ENCODE assay signal across 8 mouse cellular contexts in the genomic region with DNA sequence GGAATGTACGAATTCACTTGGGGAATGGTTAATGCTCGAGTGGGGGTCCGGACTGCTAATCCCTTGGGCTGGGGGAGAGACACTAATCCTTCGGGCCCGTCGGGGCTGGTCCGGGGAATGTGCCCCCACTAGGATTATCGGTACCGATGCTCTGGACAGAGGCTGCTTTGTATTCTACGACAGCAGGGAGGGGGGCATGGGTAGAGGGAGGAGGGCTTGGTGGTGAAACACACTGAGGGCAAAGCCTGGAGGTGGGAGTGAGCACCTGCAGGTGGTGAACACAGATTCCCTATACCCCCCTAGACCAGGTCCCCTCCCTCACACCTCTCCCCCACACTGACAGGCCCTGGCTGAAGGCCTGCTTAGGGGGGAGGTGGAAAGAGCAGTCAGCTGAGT. TPM values are rescaled to one million over a fixed set of nuclear protein-coding genes. Genes with fewer than 3 reads are reported as not detected.
DNase-seq lines count a peak whose midpoint lies in the region; ATAC-seq and TF ChIP-seq lines count a peak whose summit lies in the region.

No protein-coding gene starts in this region.

- peaks cover 67% of the 10 kb centered on the region for H3K4me1 ChIP-seq in embryonic facial prominence, embryonic 10.5 days
- peaks cover 27% of the 10 kb centered on the region for H3K4me1 ChIP-seq in intestine, embryonic 16.5 days (ENCODE audit: control insufficient read depth, insufficient read depth, low read length)
- peaks cover 60% of the 10 kb centered on the region for H3K4me1 ChIP-seq in midbrain, embryonic 15.5 days

- under 1% methylated on average over 10 of the region's 10 CpGs for WGBS in embryonic facial prominence, embryonic 10.5 days
- 2% methylated on average over 10 of the region's 10 CpGs for WGBS in intestine, embryonic 16.5 days
- WGBS in midbrain, embryonic 15.5 days: 1% methylated on average over 10 of the region's 10 CpGs

- peak overlapping the region; percentile 95 for H3K4me3 ChIP-seq in layer of hippocampus, adult 2 months
- H3K4me3 ChIP-seq in embryonic facial prominence, embryonic 10.5 days: peak overlapping the region; percentile 80
- peak overlapping the region; percentile 76 for H3K4me3 ChIP-seq in intestine, embryonic 16.5 days (ENCODE audit: low read length)
- peak overlapping the region; percentile 64 for H3K4me3 ChIP-seq in midbrain, embryonic 15.5 days

- no peak overlapping the region for H3K27ac ChIP-seq in layer of hippocampus, adult 2 months
- peak overlapping the region; percentile 90 for H3K27ac ChIP-seq in embryonic facial prominence, embryonic 10.5 days (replicated peaks)
- peak overlapping the region; percentile 98 for H3K27ac ChIP-seq in intestine, embryonic 16.5 days (ENCODE audit: low read length)
- H3K27ac ChIP-seq in midbrain, embryonic 15.5 days: no peak overlapping the region

- no peak for ATAC-seq in intestine, embryonic 16.5 days
- no peak for ATAC-seq in midbrain, embryonic 15.5 days (replicated peaks)

- no peaks in the 10 kb centered on the region for H3K9me3 ChIP-seq in embryonic facial prominence, embryonic 10.5 days
- H3K9me3 ChIP-seq in intestine, embryonic 16.5 days (ENCODE audit: control insufficient read depth, low read length): no peaks in the 10 kb centered on the region
- H3K9me3 ChIP-seq in midbrain, embryonic 15.5 days: no peaks in the 10 kb centered on the region

- H3K4me2 ChIP-seq in intestine, embryonic 16.5 days (ENCODE audit: low read depth, low read length): peak overlapping the region; percentile 86
- peak overlapping the region; percentile 91 for H3K4me2 ChIP-seq in midbrain, embryonic 15.5 days

- peaks cover 27% of the 10 kb centered on the region for H3K36me3 ChIP-seq in embryonic facial prominence, embryonic 10.5 days (replicated peaks)
- peaks cover 6% of the 10 kb centered on the region; the same call in 1 of the 2 replicates for H3K36me3 ChIP-seq in intestine, embryonic 16.5 days (ENCODE audit: control insufficient read depth, insufficient read depth, low read length)
- H3K36me3 ChIP-seq in midbrain, embryonic 15.5 days (replicated peaks): peaks cover 2% of the 10 kb centered on the region; the same call in 1 of the 2 replicates

- no peak for TF ChIP-seq CTCF in layer of hippocampus, adult 2 months (conservative IDR thresholded peaks at IDR 0.05)

- H3K27me3 ChIP-seq in embryonic facial prominence, embryonic 10.5 days (replicated peaks; ENCODE audit: low read depth, poor library complexity, severe bottlenecking): peaks cover 24% of the 10 kb centered on the region
- no peaks in the 10 kb centered on the region for H3K27me3 ChIP-seq in intestine, embryonic 16.5 days (replicated peaks; ENCODE audit: control insufficient read depth, insufficient read depth, low read length)
- peaks cover 7% of the 10 kb centered on the region; the same call in 1 of the 2 replicates for H3K27me3 ChIP-seq in midbrain, embryonic 15.5 days (replicated peaks)

- H3K9ac ChIP-seq in intestine, embryonic 16.5 days (ENCODE audit: low read depth, low read length): peak overlapping the region; percentile 81
- peak overlapping the region; percentile 43; the same call in 1 of the 2 replicates for H3K9ac ChIP-seq in midbrain, embryonic 15.5 days

- DNase-seq in layer of hippocampus, adult 2 months (ENCODE audit: low spot score in 2 of 2): no peak
- no peak for DNase-seq in layer of hippocampus, adult 8-10 months (ENCODE audit: low spot score in 2 of 2)
- peak; percentile 51 for DNase-seq in embryonic facial prominence, embryonic 10.5 days (ENCODE audit: low spot score)
- no peak for DNase-seq in layer of hippocampus, adult 18-20 months (ENCODE audit: low spot score in 2 of 2)
- no peak for DNase-seq in right cerebral cortex, adult 2 months (ENCODE audit: low spot score in 2 of 2)
- DNase-seq in yolk sac, embryonic 10.5 days (ENCODE audit: low spot score): no peak

RNA-seq across cellular contexts. Expression of a gene that starts 2.4 kb away (rescaled TPM):
- total RNA-seq in layer of hippocampus, adult 2 months (2021): 10 to 100 TPM; 32.5 to 37.6 TPM
- 10 to 100 TPM; 28.8 to 38.8 (median 33.5) TPM for total RNA-seq in layer of hippocampus, adult 8-10 months (2022)
- 35.1 and 38.4 TPM in 2 replicates for polyA plus RNA-seq in embryonic facial prominence, embryonic 10.5 days (2016; fragmentation: Nextera tagmentation; extraction: Ambion mirVana)
- 52.7 and 59.2 TPM in 2 replicates for polyA plus RNA-seq in intestine, embryonic 16.5 days (2015; fragmentation: Nextera tagmentation; extraction: Ambion mirVana)
- 23.1 and 26.1 TPM in 2 replicates for polyA plus RNA-seq in midbrain, embryonic 15.5 days (2015; fragmentation: Nextera tagmentation; extraction: Ambion mirVana)
- 10 to 100 TPM; 30.1 to 30.8 TPM for total RNA-seq in layer of hippocampus, adult 18-20 months (2021)

RNA-seq across cellular contexts. Expression of a gene that starts 2.7 kb away (rescaled TPM):
- total RNA-seq in layer of hippocampus, adult 2 months (2021): 100 to 1,000 TPM; 118 to 136 TPM
- total RNA-seq in layer of hippocampus, adult 8-10 months (2022): 100 to 1,000 TPM; 120 to 139 (median 128) TPM
- polyA plus RNA-seq in embryonic facial prominence, embryonic 10.5 days (2016; fragmentation: Nextera tagmentation; extraction: Ambion mirVana): 46.9 and 50.7 TPM in 2 replicates
- 37.0 and 38.1 TPM in 2 replicates for polyA plus RNA-seq in intestine, embryonic 16.5 days (2015; fragmentation: Nextera tagmentation; extraction: Ambion mirVana)
- 120 and 121 TPM in 2 replicates for polyA plus RNA-seq in midbrain, embryonic 15.5 days (2015; fragmentation: Nextera tagmentation; extraction: Ambion mirVana)
- 100 to 1,000 TPM; 126 to 133 TPM for total RNA-seq in layer of hippocampus, adult 18-20 months (2021)

RNA-seq across cellular contexts. Expression of a gene that starts 12.8 kb away (rescaled TPM):
- under 1 TPM; 0.20 to 0.39 TPM for total RNA-seq in layer of hippocampus, adult 2 months (2021)
- total RNA-seq in layer of hippocampus, adult 8-10 months (2022): under 1 TPM in 3 of 4 experiments, not detected in 1; 0.43 to 0.48 (median 0.45) TPM
- polyA plus RNA-seq in embryonic facial prominence, embryonic 10.5 days (2016; fragmentation: Nextera tagmentation; extraction: Ambion mirVana): 0.31 and 0.34 TPM in 2 replicates
- 0.12 and 0.57 TPM in 2 replicates for polyA plus RNA-seq in intestine, embryonic 16.5 days (2015; fragmentation: Nextera tagmentation; extraction: Ambion mirVana)
- polyA plus RNA-seq in midbrain, embryonic 15.5 days (2015; fragmentation: Nextera tagmentation; extraction: Ambion mirVana): 0.20 and 0.35 TPM in 2 replicates
- total RNA-seq in layer of hippocampus, adult 18-20 months (2021): under 1 TPM; 0.27 to 0.53 TPM

RNA-seq across cellular contexts. Expression of a gene that starts 19.1 kb away (rescaled TPM):
- total RNA-seq in layer of hippocampus, adult 2 months (2021): 100 to 1,000 TPM; 127 to 130 TPM
- total RNA-seq in layer of hippocampus, adult 8-10 months (2022): 100 to 1,000 TPM; 131 to 154 (median 134) TPM
- polyA plus RNA-seq in embryonic facial prominence, embryonic 10.5 days (2016; fragmentation: Nextera tagmentation; extraction: Ambion mirVana): 100 and 109 TPM in 2 replicates
- 113 and 117 TPM in 2 replicates for polyA plus RNA-seq in intestine, embryonic 16.5 days (2015; fragmentation: Nextera tagmentation; extraction: Ambion mirVana)
- polyA plus RNA-seq in midbrain, embryonic 15.5 days (2015; fragmentation: Nextera tagmentation; extraction: Ambion mirVana): 96.6 and 104 TPM in 2 replicates
- total RNA-seq in layer of hippocampus, adult 18-20 months (2021): 100 to 1,000 TPM; 109 to 115 TPM

RNA-seq across cellular contexts. Expression of a gene that starts 21.6 kb away (rescaled TPM):
- total RNA-seq in layer of hippocampus, adult 2 months (2021): 10 to 100 TPM; 22.2 to 22.5 TPM
- total RNA-seq in layer of hippocampus, adult 8-10 months (2022): 10 to 100 TPM; 19.0 to 23.5 (median 19.7) TPM
- polyA plus RNA-seq in embryonic facial prominence, embryonic 10.5 days (2016; fragmentation: Nextera tagmentation; extraction: Ambion mirVana): 24.7 and 25.0 TPM in 2 replicates
- polyA plus RNA-seq in intestine, embryonic 16.5 days (2015; fragmentation: Nextera tagmentation; extraction: Ambion mirVana): 28.5 and 28.7 TPM in 2 replicates
- 62.9 and 63.7 TPM in 2 replicates for polyA plus RNA-seq in midbrain, embryonic 15.5 days (2015; fragmentation: Nextera tagmentation; extraction: Ambion mirVana)
- 10 to 100 TPM; 21.8 to 23.7 TPM for total RNA-seq in layer of hippocampus, adult 18-20 months (2021)

Comparison
In these comparisons a context has a peak if more than half of its experiments do, and no peak if none do; other contexts are left out.
1. H3K27ac ChIP-seq: peak in embryonic facial prominence, embryonic 10.5 days (single experiment) and intestine, embryonic 16.5 days (single experiment); none in layer of hippocampus, adult 2 months (single experiment) and midbrain, embryonic 15.5 days (single experiment).
2. Peak in every context shown above with its lines, with median percentiles within 50 percentile points of each other: H3K4me3 ChIP-seq.